Mouse (Mus musculus) brain, embryonic 14.5 days (tissue): ENCODE data around the gene Nxn.

Experiments
- CTCF ChIP-seq: fragments of 200-500 bp; IDR thresholded peaks from 2 replicates; pipeline ENCODE4 v1.5.1; 2012; ENCODE audit warnings: inconsistent platforms, mild to moderate bottlenecking, moderate library complexity, borderline replicate concordance; ENCODE audit not compliant: insufficient read depth, insufficient read length; ENCODE audit errors: extremely low read depth
- POLR2A ChIP-seq: fragments of 200-500 bp; IDR thresholded peaks from 2 replicates; pipeline ENCODE4 v1.6.1; 2012; ENCODE audit warnings: mild to moderate bottlenecking, inconsistent platforms, borderline replicate concordance; ENCODE audit not compliant: poor library complexity, insufficient read depth, insufficient read length, severe bottlenecking; ENCODE audit errors: extremely low read depth

- TF ChIP-seq CTCF: no peak
- no peak for TF ChIP-seq POLR2A
Measured at GRCm38 (mm10) chr11:76317904-76318303, 81.0 kb downstream of the Nxn start.
